Mouse (Mus musculus): ENCODE results near the gene Erich4. TPM values are rescaled to one million over a fixed set of nuclear protein-coding genes. Genes with fewer than 3 reads are reported as not detected.
"Not testable (repeated sequence)": the region's sequence is repeated elsewhere in the genome, so short reads cannot be mapped to it uniquely, and the experiment has no call there.

Erich4 gene
- polyA plus RNA-seq, 1 experiment from 2014 or later, result 0.60 TPM

DNA sequence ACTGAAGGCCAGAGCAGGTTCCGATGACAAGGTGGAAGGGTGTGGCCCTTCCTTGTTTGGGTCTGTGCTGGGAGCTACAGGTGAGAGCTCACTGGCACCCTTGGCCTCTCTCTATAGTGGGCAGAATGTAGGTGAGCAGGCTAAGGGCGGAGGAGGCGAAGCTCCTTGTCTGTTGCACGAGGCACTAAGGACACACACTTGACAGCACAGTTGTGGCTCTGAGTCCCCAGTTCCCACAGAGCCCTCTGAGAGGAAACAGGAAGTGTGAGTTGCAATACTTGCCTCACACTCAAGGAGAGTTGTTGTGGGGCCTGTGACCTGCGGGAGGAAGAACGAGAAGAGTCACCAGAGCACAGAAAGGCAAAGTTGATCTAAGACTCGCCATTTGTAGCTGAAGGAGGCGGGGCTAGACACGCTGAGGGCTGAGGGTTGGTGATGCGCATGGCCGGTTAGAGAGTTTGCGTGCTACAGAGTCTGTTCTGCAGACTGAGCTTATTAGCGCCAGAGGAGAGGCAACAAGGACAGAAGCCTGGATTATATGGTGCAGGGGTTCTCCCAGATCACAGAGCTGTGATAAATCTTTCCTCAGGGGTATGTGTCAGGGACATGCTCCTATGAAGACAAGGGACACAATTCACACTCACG, 38.8 kb downstream of the Erich4 start:
- WGBS (ENCODE audit: insufficient replicate concordance), result 43% methylated on average over 14 of the region's 14 CpGs
- H3K4me2 ChIP-seq; ATAC-seq (ENCODE audit: insufficient read depth): not testable (repeated sequence)

DNA sequence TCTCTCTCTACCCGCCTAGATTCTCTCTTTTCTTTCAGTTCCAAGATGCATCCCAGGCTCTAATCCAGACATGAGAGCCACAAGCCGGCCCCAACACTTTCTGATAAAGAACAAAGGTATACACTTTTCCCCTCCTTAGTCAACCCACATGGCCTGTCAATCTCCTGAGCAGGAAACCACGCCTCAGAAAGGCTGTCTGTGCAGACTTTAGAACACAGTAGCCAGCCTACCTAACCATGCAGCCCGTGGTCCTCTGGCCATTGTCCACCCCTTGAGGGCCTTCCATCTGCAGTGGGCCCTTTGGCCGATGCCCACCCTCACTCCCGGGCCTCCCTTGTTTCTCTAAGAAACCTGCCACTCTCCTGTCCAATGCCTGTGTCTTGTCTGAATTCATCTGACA, 39.4 kb downstream of the Erich4 start:
- H3K36me3 ChIP-seq (replicated peaks); H3K9me3 ChIP-seq (replicated peaks); H3K4me1 ChIP-seq (replicated peaks); H3K4me2 ChIP-seq; H3K4me3 ChIP-seq (replicated peaks); H3K27me3 ChIP-seq; H3K27ac ChIP-seq (replicated peaks); H3K9ac ChIP-seq; ATAC-seq (ENCODE audit: insufficient read depth): not testable (repeated sequence)
- 21% methylated on average over 6 of the region's 6 CpGs for WGBS (ENCODE audit: insufficient replicate concordance)

More for the DNA sequence above, 38.8 kb downstream of the Erich4 start:
- not testable (repeated sequence) for H3K27ac ChIP-seq (replicated peaks); H3K4me1 ChIP-seq (replicated peaks); H3K9ac ChIP-seq; H3K9me3 ChIP-seq (replicated peaks); H3K36me3 ChIP-seq (replicated peaks); H3K4me3 ChIP-seq (replicated peaks); H3K27me3 ChIP-seq

DNA sequence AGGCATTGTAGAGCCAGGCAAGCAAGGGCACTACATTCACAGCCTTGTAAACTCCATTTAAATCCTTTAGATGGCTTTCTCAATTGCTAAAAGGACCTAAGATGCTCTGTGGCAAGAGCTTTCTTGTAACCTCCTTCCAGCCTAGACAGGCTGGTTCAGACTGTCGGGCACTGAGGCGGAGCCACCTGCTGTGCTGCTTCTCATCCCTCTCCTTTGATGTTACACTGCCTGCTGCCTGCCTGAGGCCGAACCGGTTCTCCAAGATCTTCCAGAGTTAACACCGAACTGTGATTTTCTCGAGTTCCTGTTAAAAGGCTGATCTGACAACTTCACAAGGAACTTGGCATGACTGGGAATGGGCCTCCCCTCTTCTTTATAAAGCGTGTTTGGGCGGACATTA, 39.8 kb downstream of the Erich4 start:
- Histone ChIP-seq H3K36me3 (replicated peaks) (no peaks in the 10 kb centered on the region), H3K4me3 (replicated peaks) (no peak overlapping the region), H3K9ac (no peak overlapping the region), H3K4me2 (no peak overlapping the region), H3K27me3 (no peaks in the 10 kb centered on the region), H3K9me3 (replicated peaks) (no peaks in the 10 kb centered on the region), H3K27ac (replicated peaks) (no peak overlapping the region), H3K4me1 (replicated peaks) (peaks cover 8% of the 10 kb centered on the region)
- ATAC-seq (ENCODE audit: insufficient read depth), result no peak
- WGBS (ENCODE audit: insufficient replicate concordance), result 48% methylated on average over 8 of the region's 8 CpGs

DNA sequence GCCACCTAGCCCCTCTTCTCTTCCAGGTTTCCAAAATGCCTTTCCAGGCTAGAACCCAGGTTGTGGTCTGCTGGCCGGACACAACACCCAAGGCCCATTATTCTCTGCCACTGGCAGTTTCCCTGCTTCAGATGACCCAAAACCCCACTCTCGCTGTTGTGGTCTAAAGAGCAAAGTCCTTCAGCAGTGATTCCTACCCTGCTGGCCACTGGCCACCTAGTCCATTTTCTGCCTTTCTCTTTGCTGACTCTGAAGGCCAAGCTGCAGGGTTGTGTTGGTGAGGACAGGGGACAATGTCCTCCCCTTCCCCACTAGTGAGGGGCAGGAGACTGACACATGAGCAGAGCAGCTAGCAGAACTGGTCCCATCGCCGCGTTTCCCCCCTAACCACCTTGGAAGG, 40.6 kb downstream of the Erich4 start:
- Histone ChIP-seq H3K27ac (replicated peaks) (no peak overlapping the region), H3K4me1 (replicated peaks) (peaks cover 8% of the 10 kb centered on the region), H3K27me3 (no peaks in the 10 kb centered on the region), H3K36me3 (replicated peaks) (no peaks in the 10 kb centered on the region), H3K4me2 (no peak overlapping the region), H3K4me3 (replicated peaks) (no peak overlapping the region), H3K9ac (no peak overlapping the region), H3K9me3 (replicated peaks) (no peaks in the 10 kb centered on the region)
- 62% methylated on average over 5 of the region's 5 CpGs for WGBS (ENCODE audit: insufficient replicate concordance)
- no peak for ATAC-seq (ENCODE audit: insufficient read depth)

DNA sequence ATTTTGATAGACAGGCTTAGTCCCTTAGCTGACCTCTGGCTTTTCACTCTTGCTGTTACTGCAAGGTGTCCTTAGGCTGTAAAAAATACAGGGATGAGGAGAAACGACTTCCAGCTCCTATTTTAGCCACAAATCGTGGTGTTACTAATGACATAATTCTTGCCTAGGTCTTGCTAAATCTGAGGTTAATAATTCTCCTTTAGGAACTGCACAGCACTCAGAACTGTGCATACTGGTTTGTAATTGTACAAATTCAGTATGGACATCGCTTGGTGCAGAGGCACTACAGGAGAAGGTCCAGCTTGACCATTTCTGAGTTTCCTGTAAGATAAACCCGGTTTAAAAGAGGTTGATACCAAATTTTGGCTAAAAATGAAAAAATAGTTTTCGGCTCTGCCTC, 41.9 kb downstream of the Erich4 start:
- not testable (repeated sequence) for H3K27me3 ChIP-seq; H3K4me1 ChIP-seq (replicated peaks); H3K27ac ChIP-seq (replicated peaks); ATAC-seq (ENCODE audit: insufficient read depth); H3K9ac ChIP-seq; H3K36me3 ChIP-seq (replicated peaks); H3K9me3 ChIP-seq (replicated peaks); H3K4me3 ChIP-seq (replicated peaks); H3K4me2 ChIP-seq
- 50% methylated on average over 5 of the region's 5 CpGs for WGBS (ENCODE audit: insufficient replicate concordance)

DNA sequence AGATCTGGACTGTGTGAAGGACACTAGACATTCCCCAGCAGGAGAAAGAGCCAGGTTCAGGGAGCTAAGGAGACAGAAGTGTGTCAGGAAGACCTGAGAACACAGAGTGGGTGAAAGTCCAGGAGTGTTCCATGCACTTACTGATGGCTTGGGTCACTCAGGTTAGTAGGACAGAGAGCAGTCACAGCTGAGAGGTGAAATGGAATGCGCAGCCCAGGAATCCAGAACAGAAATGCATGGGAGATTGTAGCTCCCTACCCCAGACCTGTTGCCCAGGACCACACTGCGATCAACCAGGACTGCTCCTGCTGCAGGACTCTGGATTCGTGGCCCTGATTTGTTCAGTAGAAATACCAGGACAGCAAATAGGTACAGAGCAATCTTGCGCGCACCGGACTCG, 47.0 kb downstream of the Erich4 start:
- Histone ChIP-seq H3K27ac (replicated peaks) (no peak overlapping the region), H3K27me3 (no peaks in the 10 kb centered on the region), H3K4me1 (replicated peaks) (no peaks in the 10 kb centered on the region), H3K4me3 (replicated peaks) (no peak overlapping the region), H3K9ac (no peak overlapping the region), H3K4me2 (no peak overlapping the region), H3K36me3 (replicated peaks) (no peaks in the 10 kb centered on the region), H3K9me3 (replicated peaks) (no peaks in the 10 kb centered on the region)
- WGBS (ENCODE audit: insufficient replicate concordance), result 88% methylated on average over 7 of the region's 7 CpGs
- no peak for ATAC-seq (ENCODE audit: insufficient read depth)

Other genes with a start within 250 kb of the Erich4 start
- gene Cnfn, start 246.2 kb downstream of the Erich4 start, polyA plus RNA-seq (2015; fragmentation: Nextera tagmentation; extraction: Ambion mirVana), result 0.24 TPM in 1 of 2 replicates, not detected in the other
- gene Lipe, start 217.2 kb downstream of the Erich4 start, polyA plus RNA-seq (2015; fragmentation: Nextera tagmentation; extraction: Ambion mirVana), result 3.4 and 3.8 TPM in 2 replicates
- gene Cxcl17, start 203.0 kb downstream of the Erich4 start, polyA plus RNA-seq (2015; fragmentation: Nextera tagmentation; extraction: Ambion mirVana), result not detected in 2 replicates
- gene Ceacam1, start 138.3 kb downstream of the Erich4 start, polyA plus RNA-seq (2015; fragmentation: Nextera tagmentation; extraction: Ambion mirVana), result 11.1 and 13.0 TPM in 2 replicates
- not detected in 2 replicates for gene Ceacam2, start 76.0 kb downstream of the Erich4 start, polyA plus RNA-seq (2015; fragmentation: Nextera tagmentation; extraction: Ambion mirVana)
- 7.9 and 8.6 TPM in 2 replicates for gene Dmac2, start 3.5 kb upstream of the Erich4 start, polyA plus RNA-seq (2015; fragmentation: Nextera tagmentation; extraction: Ambion mirVana)
- 2.7 and 2.8 TPM in 2 replicates for gene B3gnt8, start 10.8 kb upstream of the Erich4 start, polyA plus RNA-seq (2015; fragmentation: Nextera tagmentation; extraction: Ambion mirVana)
- gene Bckdha, start 43.1 kb upstream of the Erich4 start, polyA plus RNA-seq (2015; fragmentation: Nextera tagmentation; extraction: Ambion mirVana), result 30.2 and 39.3 TPM in 2 replicates
- gene Exosc5, start 43.3 kb upstream of the Erich4 start, polyA plus RNA-seq (2015; fragmentation: Nextera tagmentation; extraction: Ambion mirVana), result 46.1 and 50.8 TPM in 2 replicates
- gene Tmem91, start 59.3 kb upstream of the Erich4 start, polyA plus RNA-seq (2015; fragmentation: Nextera tagmentation; extraction: Ambion mirVana), result 0.96 and 1.0 TPM in 2 replicates
- 19.9 and 23.2 TPM in 2 replicates for gene B9d2, start 64.9 kb upstream of the Erich4 start, polyA plus RNA-seq (2015; fragmentation: Nextera tagmentation; extraction: Ambion mirVana)
- gene Tgfb1, start 71.1 kb upstream of the Erich4 start, polyA plus RNA-seq (2015; fragmentation: Nextera tagmentation; extraction: Ambion mirVana), result 5.0 and 6.0 TPM in 2 replicates
- gene Ccdc97, start 103.2 kb upstream of the Erich4 start, polyA plus RNA-seq (2015; fragmentation: Nextera tagmentation; extraction: Ambion mirVana), result 9.7 and 10.6 TPM in 2 replicates
- gene Hnrnpul1, start 138.9 kb upstream of the Erich4 start, polyA plus RNA-seq (2015; fragmentation: Nextera tagmentation; extraction: Ambion mirVana), result 26.8 and 28.0 TPM in 2 replicates
- gene Axl, start 172.8 kb upstream of the Erich4 start, polyA plus RNA-seq (2015; fragmentation: Nextera tagmentation; extraction: Ambion mirVana), result 18.1 and 22.2 TPM in 2 replicates
- gene Cyp2s1, start 201.0 kb upstream of the Erich4 start, polyA plus RNA-seq (2015; fragmentation: Nextera tagmentation; extraction: Ambion mirVana), result 0.46 TPM in 2 replicates

Measured in liver, embryonic 15.5 days (tissue).